Mouse (Mus musculus) lung, adult 2 months (tissue): ENCODE measurements around the gene H2-DMa.

Experiments
- CTCF ChIP-seq: fragments of 200-500 bp; IDR thresholded peaks from 2 replicates; pipeline ENCODE4 v1.5.1; 2011; ENCODE audit warnings: mild to moderate bottlenecking, low read length, control low read depth; ENCODE audit not compliant: insufficient read depth
- POLR2A ChIP-seq: fragments of 200-500 bp; IDR thresholded peaks from 2 replicates; pipeline ENCODE4 v1.6.1; 2011; ENCODE audit warnings: low read depth, mild to moderate bottlenecking, control low read depth, low read length, borderline replicate concordance; ENCODE audit errors: extremely low read depth

DNA sequence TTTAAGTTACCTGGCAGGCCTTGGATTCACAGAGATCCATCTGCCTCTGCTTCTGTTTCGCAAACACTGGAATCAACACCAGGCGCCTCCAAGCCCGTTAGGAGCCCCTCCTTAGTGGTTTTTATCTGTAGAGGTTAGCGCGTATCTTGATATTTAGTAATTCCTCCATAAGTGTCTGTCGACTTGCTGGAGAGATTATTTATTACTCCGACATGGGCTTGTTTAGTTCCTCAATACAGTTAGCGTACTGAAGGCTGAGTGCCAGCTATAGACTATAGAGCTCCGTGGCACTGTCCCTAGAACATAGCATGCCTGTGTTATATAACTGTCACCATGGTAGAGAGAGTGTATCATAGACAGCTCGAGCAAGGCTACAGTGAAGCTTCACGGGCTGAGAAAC is 31.2 kb upstream of the H2-DMa start:
- no peak for TF ChIP-seq CTCF
- TF ChIP-seq POLR2A, result no peak
